Mouse (Mus musculus) intestine, embryonic 15.5 days (tissue): ENCODE measurements around the gene Lamb3. TPM values are rescaled to one million over a fixed set of nuclear protein-coding genes. Genes with fewer than 3 reads are reported as not detected.

ENCODE experiments used
- ATAC-seq: fragments of 200-750 bp; cut with Nextera tagmentation; 2 replicates; pipeline ENCODE4 v1.8.0; 2017; ENCODE audit warnings: moderate TSS enrichment, moderate library complexity
- H3K27ac ChIP-seq: fragments of 300-500 bp; sonication (generic); 2 replicates; pipeline ENCODE4 v1.5.1; 2015; ENCODE audit warnings: mild to moderate bottlenecking, inconsistent platforms
- H3K27me3 ChIP-seq: fragments of 300-500 bp; sonication (generic); replicated peaks from 2 replicates; pipeline ENCODE4 v1.6.1; 2015; ENCODE audit warnings: inconsistent platforms
- H3K36me3 ChIP-seq: fragments of 300-500 bp; sonication (generic); 2 replicates; pipeline ENCODE4 v1.6.1; 2015; ENCODE audit warnings: inconsistent platforms
- H3K4me1 ChIP-seq: fragments of 300-500 bp; sonication (generic); replicated peaks from 2 replicates; pipeline ENCODE4 v1.6.1; 2015; ENCODE audit warnings: inconsistent platforms
- H3K4me2 ChIP-seq: fragments of 300-500 bp; sonication (generic); replicated peaks from 2 replicates; pipeline ENCODE4 v1.6.1; 2015; ENCODE audit warnings: mild to moderate bottlenecking, inconsistent platforms
- H3K4me3 ChIP-seq: fragments of 300-500 bp; sonication (generic); replicated peaks from 2 replicates; pipeline ENCODE4 v1.5.1; 2015; ENCODE audit warnings: inconsistent platforms
- H3K9ac ChIP-seq: fragments of 300-500 bp; sonication (generic); 2 replicates; pipeline ENCODE4 v1.6.1; 2015; ENCODE audit warnings: inconsistent platforms
- H3K9me3 ChIP-seq: fragments of 300-500 bp; sonication (generic); 2 replicates; pipeline ENCODE4 v1.6.1; 2016; ENCODE audit warnings: inconsistent platforms
- WGBS: fragments of 180-500 bp; shearing (Covaris S2); methylation state at CpG from one replicate; pipeline ENCODE4 v1.1.7; 2015; 5-methylcytosine and 5-hydroxymethylcytosine counted together
- polyA plus RNA-seq: library from polyadenylated mRNA; unstranded; fragments of >200 nt; fragmentation: Nextera tagmentation; extraction: Ambion mirVana; gene quantifications from 2 replicates; pipeline ENCODE4 v1.2.1, GENCODE M21; 2015

Lamb3 gene
- polyA plus RNA-seq, 1 experiment from 2014 or later: 3.9 TPM

- H3K9ac ChIP-seq: no peak overlapping the region
- peak overlapping the region; percentile 57 for H3K27ac ChIP-seq
- no peaks in the 10 kb centered on the region for H3K27me3 ChIP-seq
- no peaks in the 10 kb centered on the region for H3K9me3 ChIP-seq
- H3K4me1 ChIP-seq: peaks cover 14% of the 10 kb centered on the region
- WGBS: 51% methylated on average over 5 of the region's 5 CpGs
- no peak overlapping the region for H3K4me3 ChIP-seq
- H3K36me3 ChIP-seq: no peaks in the 10 kb centered on the region
- ATAC-seq: peak; percentile 89
- H3K4me2 ChIP-seq: no peak overlapping the region
Observed at GRCm38 (mm10) chr1:193315705-193316357, 108.3 kb downstream of the Lamb3 start.

- Histone ChIP-seq H3K9ac (no peak overlapping the region), H3K4me2 (no peak overlapping the region), H3K9me3 (no peaks in the 10 kb centered on the region), H3K27ac (peak overlapping the region; percentile 57), H3K4me3 (no peak overlapping the region), H3K36me3 (no peaks in the 10 kb centered on the region), H3K27me3 (no peaks in the 10 kb centered on the region), H3K4me1 (peaks cover 14% of the 10 kb centered on the region)
- ATAC-seq: no peak
- 61% methylated on average over 9 of the region's 9 CpGs for WGBS
Observed at GRCm38 (mm10) chr1:193316358-193316750, 108.9 kb downstream of the Lamb3 start.

- H3K4me2 ChIP-seq: no peak overlapping the region
- WGBS: 42% methylated on average over 6 of the region's 6 CpGs
- H3K4me3 ChIP-seq: no peak overlapping the region
- ATAC-seq: peak; percentile 52; the same call in 1 of the 2 replicates
- peaks cover 14% of the 10 kb centered on the region for H3K4me1 ChIP-seq
- peak overlapping the region; percentile 30; the same call in 1 of the 2 replicates for H3K27ac ChIP-seq
- no peaks in the 10 kb centered on the region for H3K27me3 ChIP-seq
- H3K9ac ChIP-seq: no peak overlapping the region
- H3K36me3 ChIP-seq: no peaks in the 10 kb centered on the region
- H3K9me3 ChIP-seq: no peaks in the 10 kb centered on the region
Observed at GRCm38 (mm10) chr1:193317159-193317559, 109.7 kb downstream of the Lamb3 start.

- no peaks in the 10 kb centered on the region for H3K36me3 ChIP-seq
- ATAC-seq: no peak
- WGBS: 65% methylated on average over 3 of the region's 3 CpGs
- H3K9ac ChIP-seq: no peak overlapping the region
- H3K27me3 ChIP-seq: no peaks in the 10 kb centered on the region
- peaks cover 14% of the 10 kb centered on the region for H3K4me1 ChIP-seq
- no peak overlapping the region for H3K27ac ChIP-seq
- H3K9me3 ChIP-seq: no peaks in the 10 kb centered on the region
- H3K4me3 ChIP-seq: no peak overlapping the region
- H3K4me2 ChIP-seq: no peak overlapping the region
Observed at GRCm38 (mm10) chr1:193319721-193320120, 112.2 kb downstream of the Lamb3 start.

- no peak overlapping the region for H3K9ac ChIP-seq
- 90% methylated on average over 8 of the region's 8 CpGs for WGBS
- no peaks in the 10 kb centered on the region for H3K27me3 ChIP-seq
- H3K4me3 ChIP-seq: no peak overlapping the region
- no peaks in the 10 kb centered on the region for H3K9me3 ChIP-seq
- H3K36me3 ChIP-seq: no peaks in the 10 kb centered on the region
- peaks cover 12% of the 10 kb centered on the region for H3K4me1 ChIP-seq
- ATAC-seq: no peak
- no peak overlapping the region for H3K27ac ChIP-seq
- H3K4me2 ChIP-seq: no peak overlapping the region
Observed at GRCm38 (mm10) chr1:193320398-193320797, 112.9 kb downstream of the Lamb3 start.

- WGBS: 95% methylated on average over 6 of the region's 6 CpGs
- Histone ChIP-seq H3K4me1 (0 out of 2 replicates have a peak, but pooled peaks cover 6% of the 10 kb centered on the region), H3K9me3 (no peaks in the 10 kb centered on the region), H3K27me3 (no peaks in the 10 kb centered on the region), H3K4me3 (no peak overlapping the region), H3K9ac (no peak overlapping the region), H3K27ac (no peak overlapping the region), H3K4me2 (no peak overlapping the region), H3K36me3 (no peaks in the 10 kb centered on the region)
- ATAC-seq: no peak
Observed at GRCm38 (mm10) chr1:193323686-193324085, 116.2 kb downstream of the Lamb3 start.

GRCm38 (mm10) chr1:193324224-193324623 is 116.7 kb downstream of the Lamb3 start:
- Histone ChIP-seq H3K9ac (no peak overlapping the region), H3K36me3 (no peaks in the 10 kb centered on the region), H3K9me3 (no peaks in the 10 kb centered on the region), H3K4me2 (no peak overlapping the region), H3K4me1 (0 out of 2 replicates have a peak, but pooled peaks cover 6% of the 10 kb centered on the region), H3K27me3 (no peaks in the 10 kb centered on the region), H3K27ac (no peak overlapping the region), H3K4me3 (no peak overlapping the region)
- WGBS: 52% methylated on average over 2 of the region's 2 CpGs
- no peak for ATAC-seq

GRCm38 (mm10) chr1:193325891-193326290 is 118.4 kb downstream of the Lamb3 start:
- no peak overlapping the region for H3K27ac ChIP-seq
- no peak overlapping the region for H3K4me2 ChIP-seq
- H3K36me3 ChIP-seq: no peaks in the 10 kb centered on the region
- no peaks in the 10 kb centered on the region for H3K9me3 ChIP-seq
- no peak for ATAC-seq
- H3K9ac ChIP-seq: no peak overlapping the region
- no peak overlapping the region for H3K4me3 ChIP-seq
- no peaks in the 10 kb centered on the region for H3K27me3 ChIP-seq
- WGBS: 95% methylated on average over 6 of the region's 6 CpGs
- H3K4me1 ChIP-seq: 0 out of 2 replicates have a peak, but pooled peaks cover 6% of the 10 kb centered on the region

GRCm38 (mm10) chr1:193326456-193327145 is 119.1 kb downstream of the Lamb3 start:
- no peak overlapping the region for H3K4me3 ChIP-seq
- WGBS: 57% methylated on average over 7 of the region's 7 CpGs
- 0 out of 2 replicates have a peak, but pooled peaks cover 6% of the 10 kb centered on the region for H3K4me1 ChIP-seq
- H3K27me3 ChIP-seq: no peaks in the 10 kb centered on the region
- H3K9me3 ChIP-seq: no peaks in the 10 kb centered on the region
- no peaks in the 10 kb centered on the region for H3K36me3 ChIP-seq
- no peak overlapping the region for H3K9ac ChIP-seq
- ATAC-seq: peak; percentile 48; the same call in 1 of the 2 replicates
- H3K4me2 ChIP-seq: no peak overlapping the region
- H3K27ac ChIP-seq: no peak overlapping the region

- Histone ChIP-seq H3K4me2 (no peak overlapping the region), H3K4me1 (0 out of 2 replicates have a peak, but pooled peaks cover 6% of the 10 kb centered on the region), H3K36me3 (no peaks in the 10 kb centered on the region), H3K9me3 (no peaks in the 10 kb centered on the region), H3K27me3 (no peaks in the 10 kb centered on the region), H3K9ac (no peak overlapping the region), H3K27ac (no peak overlapping the region), H3K4me3 (no peak overlapping the region)
- 64% methylated on average over 1 of the region's 1 CpGs for WGBS
- no peak for ATAC-seq
Observed at GRCm38 (mm10) chr1:193327216-193327615, 119.7 kb downstream of the Lamb3 start.

GRCm38 (mm10) chr1:193327686-193328085 is 120.2 kb downstream of the Lamb3 start:
- Histone ChIP-seq H3K27ac (no peak overlapping the region), H3K4me3 (no peak overlapping the region), H3K27me3 (no peaks in the 10 kb centered on the region), H3K4me2 (no peak overlapping the region), H3K9me3 (no peaks in the 10 kb centered on the region), H3K9ac (no peak overlapping the region), H3K4me1 (0 out of 2 replicates have a peak, but pooled peaks cover 6% of the 10 kb centered on the region), H3K36me3 (no peaks in the 10 kb centered on the region)
- no peak for ATAC-seq
- WGBS: 80% methylated on average over 5 of the region's 5 CpGs

GRCm38 (mm10) chr1:193329557-193329956 is 122.1 kb downstream of the Lamb3 start:
- H3K27me3 ChIP-seq: no peaks in the 10 kb centered on the region
- ATAC-seq: no peak
- H3K36me3 ChIP-seq: no peaks in the 10 kb centered on the region
- no peaks in the 10 kb centered on the region for H3K9me3 ChIP-seq
- 80% methylated on average over 9 of the region's 9 CpGs for WGBS
- H3K9ac ChIP-seq: no peak overlapping the region
- 0 out of 2 replicates have a peak, but pooled peaks cover 10% of the 10 kb centered on the region for H3K4me1 ChIP-seq
- no peak overlapping the region for H3K4me2 ChIP-seq
- no peak overlapping the region for H3K27ac ChIP-seq
- no peak overlapping the region for H3K4me3 ChIP-seq
